Mouse (Mus musculus): ENCODE data around the gene Pja2.
"Not testable (repeated sequence)": the region's sequence is repeated elsewhere in the genome, so short reads cannot be mapped to it uniquely, and the experiment has no call there.

The Pja2 gene

DNA sequence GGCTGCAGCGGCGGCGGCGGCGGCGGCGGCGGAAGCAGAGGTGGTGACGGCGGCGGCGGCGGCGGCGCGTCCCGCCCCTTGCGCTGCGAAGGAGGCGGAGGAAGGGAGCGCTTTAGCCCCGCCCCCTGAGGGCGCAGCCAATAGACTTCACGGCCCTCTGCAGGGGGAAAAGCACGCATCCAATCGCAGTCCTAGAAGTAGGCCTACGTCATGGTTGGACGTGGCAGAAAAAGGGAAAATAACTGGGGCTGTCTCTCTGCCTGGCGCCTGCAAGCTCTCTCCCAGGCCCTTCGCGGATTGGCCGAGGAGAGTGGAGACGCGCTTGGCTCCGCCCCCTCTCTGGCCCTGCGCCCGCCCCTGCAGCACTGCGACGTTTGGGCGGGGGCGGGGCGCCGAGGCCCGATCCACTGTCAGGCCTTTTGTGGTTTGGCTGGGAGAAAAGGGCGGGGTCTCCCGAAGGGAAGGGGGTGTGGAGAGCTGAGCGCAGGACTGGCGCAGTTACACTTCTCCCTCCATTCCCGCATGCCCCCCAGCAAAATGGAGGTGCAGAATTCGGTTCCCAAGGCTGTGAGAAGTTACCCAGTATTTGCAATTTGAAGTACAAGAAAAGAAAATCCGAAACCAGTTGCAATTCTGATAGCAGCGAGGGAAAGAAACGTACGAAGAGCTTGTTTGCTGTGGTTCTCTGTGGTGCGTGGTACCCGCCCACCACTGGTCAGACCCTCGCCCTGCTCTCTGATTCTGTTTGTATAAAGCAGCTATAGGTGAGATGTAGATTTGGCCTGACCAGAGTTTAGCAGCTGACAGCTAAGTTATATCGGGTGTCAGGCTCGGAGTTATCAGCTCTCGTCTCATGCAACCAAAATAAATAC lies at the start of gene Pja2:
TSS of gene Pja2 (minus strand) at position 19 of the 872 bp plus-strand sequence.
- DNase-seq: peak; percentile 99

DNA sequence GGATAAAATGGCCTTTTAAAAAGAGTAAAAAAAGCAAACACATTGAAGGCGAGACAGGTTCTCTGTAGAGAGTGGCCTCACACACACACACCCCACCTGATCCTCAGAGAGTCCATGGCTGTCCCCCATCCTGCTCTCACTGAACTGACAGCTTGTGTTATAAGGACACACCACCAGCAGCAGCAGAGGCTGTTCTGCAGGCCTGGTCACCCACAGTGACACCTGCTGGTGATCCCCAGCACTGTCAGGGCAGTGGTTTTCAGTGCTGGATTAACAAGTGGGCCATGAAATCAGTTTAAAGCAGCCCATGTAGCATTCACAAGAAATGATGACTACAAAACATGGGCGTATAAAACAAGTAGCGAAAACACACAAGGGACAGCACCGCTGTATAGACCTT lies 43.6 kb upstream of the Pja2 start:
- peak; percentile 76 for DNase-seq

DNA sequence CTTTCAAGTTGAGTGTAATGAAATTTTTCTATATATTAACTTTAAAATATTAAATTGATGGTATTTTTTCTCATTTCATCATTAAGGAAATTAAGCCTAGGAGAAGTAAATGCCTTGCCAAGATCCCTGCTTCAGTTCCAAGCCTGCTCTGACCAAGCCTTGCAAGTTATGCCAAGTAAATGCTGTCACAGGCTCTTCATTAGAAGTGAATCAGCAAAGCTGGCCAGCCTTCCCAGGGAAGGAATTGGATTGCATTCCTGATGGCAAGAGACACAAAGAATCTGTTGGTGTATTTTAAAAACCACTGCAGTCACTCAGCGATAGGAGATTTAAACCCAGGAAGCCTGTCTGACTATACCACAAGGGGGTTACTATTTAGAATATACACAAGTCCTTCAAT lies 32.0 kb upstream of the Pja2 start:
- DNase-seq: no peak

DNA sequence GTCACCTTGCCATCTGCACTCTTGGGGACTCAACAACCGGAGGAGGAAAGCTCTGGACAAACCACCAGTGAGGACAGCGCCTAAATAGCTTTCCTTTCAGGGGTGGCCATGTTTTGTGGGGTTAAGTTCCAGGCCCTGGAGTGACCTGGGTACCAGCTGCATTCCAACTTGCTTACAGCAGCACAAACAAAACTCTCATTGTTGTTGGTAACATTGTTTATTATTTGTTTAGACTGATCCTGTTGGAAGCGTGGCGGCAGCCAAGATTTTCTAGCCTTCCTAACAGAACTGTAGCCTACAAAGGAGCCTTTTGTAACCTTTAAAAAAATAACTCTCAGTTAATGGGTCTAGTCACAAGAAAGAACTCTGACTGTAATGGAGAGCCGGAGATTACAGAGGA lies 30.9 kb upstream of the Pja2 start:
- no peak for DNase-seq

DNA sequence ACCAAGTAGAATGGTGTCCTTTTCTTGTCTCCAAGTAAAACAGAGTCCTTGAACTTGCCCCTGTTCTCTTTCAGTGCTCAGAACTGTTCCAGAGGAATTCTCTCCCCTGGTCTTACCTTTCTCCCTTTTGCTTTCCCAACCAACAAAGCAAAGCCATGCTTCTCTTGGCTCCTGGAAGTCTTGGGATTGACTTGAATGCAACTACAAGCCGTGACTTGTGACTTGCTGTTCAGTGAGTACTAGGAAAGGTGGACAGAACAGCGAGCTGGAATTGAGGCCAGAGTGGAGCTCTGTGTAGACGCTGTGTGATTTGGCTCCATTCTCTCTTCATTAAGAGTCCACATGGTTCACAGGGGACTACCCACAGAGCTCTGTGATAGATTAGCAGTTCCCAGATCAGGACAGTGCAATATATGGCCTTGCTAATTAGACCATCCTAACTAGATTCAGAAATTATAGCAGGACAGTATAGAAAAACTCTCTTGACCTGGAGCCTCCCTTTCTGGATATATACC lies 30.3 kb upstream of the Pja2 start:
- no peak for DNase-seq

DNA sequence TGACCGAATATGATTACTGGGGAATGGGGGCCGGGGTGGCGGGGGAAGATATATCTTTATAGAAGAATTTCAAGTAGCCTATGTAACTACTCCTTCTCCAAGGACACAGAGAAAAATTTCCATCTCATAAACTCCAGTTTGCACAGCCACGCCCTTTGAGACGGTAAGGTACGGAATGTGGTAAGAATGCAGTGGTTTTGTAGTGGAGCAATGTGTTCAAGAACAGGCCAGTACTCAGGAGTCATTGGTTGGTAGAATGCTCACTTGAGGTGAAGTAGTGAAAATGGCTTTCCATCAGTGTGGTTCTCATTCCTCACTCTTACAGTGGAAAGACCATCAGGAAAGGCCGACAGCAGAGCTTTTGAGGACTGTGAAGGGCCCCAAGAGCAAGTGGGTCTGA lies 22.2 kb upstream of the Pja2 start:
- DNase-seq: no peak

DNA sequence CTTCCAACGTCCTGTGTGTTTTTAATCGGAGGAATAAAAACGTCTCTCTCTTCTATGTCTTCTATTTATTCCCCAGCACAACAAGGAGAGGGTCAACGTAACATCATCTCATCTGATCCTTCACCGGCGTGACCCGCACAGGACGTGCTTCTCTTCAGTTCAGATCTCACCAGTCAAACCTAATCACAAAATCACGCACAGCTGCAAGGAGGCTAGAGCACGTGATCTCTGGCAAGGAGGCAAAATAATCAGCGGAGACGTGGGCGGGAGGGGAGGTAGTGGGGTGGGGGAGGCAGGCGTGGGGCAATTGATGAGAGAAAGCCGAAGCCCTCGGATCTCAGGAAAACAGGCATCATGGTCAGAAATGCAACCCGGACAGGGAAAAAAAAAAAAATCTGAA lies 14.4 kb upstream of the Pja2 start:
- no peak for DNase-seq

DNA sequence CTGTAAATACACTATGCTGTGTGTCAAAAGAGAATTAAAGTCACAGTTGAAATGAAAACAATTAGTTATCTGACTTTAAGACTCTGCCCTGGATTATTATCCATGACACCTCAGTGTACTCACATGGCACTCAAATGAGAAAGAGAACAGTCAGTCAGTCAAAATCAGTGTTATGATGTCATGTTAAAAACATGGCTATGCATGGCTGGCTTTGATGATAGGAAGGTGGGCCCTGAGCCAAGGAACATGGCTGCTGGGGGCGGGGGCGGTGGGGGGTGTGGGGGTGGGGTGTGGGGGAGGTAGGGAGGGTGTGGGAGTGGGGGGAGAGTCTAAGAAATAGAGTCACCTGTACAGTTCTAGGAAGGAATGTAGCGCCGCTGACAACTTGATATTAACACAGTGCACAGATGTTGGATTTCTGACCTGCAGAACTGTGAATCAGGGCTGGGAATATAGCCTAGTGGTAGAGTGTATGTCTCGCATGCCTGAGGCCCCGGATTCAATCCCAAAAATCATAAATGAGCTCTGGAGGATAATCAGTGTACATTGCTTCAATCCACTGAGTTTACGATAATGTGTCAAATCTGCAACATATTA lies 13.0 kb upstream of the Pja2 start:
- no peak for DNase-seq

DNA sequence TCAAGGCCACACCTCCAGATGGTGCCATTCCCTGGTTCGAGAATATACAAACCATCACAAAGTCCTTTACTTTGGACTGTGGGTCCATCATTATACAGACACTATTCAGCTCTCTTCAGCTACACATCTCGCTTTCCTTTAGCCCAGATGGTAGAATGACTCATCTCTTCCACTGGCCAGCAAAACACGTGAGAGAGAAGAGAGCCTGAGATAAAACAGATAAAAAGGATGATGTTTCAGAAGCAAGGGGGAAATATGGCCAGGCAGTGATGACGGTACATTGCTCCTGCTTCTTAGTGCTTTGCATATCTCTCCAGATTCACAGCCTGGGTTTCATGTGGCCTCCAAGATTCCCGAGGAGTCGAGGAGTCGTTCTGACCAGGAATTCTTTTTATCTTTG lies 10.0 kb upstream of the Pja2 start:
- DNase-seq: no peak

DNA sequence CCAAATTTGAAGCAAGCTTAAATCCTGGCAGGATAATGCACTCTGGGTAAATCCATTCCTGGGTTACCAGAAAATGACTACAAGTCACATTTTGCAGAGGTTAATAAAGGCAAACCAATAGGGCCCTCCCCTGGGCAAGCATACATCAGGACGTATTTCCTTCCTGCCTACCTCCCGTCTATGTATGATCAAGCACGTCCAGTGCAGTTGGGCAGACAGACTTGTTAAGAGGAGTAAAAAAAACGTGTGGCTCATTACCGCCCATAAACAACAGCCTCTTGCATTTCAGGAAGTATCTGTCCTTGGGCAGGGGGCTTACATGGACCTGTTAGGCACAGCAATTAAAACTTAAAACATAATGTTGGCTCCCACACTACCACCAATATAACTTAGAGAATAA lies 8.0 kb upstream of the Pja2 start:
- no peak for DNase-seq

DNA sequence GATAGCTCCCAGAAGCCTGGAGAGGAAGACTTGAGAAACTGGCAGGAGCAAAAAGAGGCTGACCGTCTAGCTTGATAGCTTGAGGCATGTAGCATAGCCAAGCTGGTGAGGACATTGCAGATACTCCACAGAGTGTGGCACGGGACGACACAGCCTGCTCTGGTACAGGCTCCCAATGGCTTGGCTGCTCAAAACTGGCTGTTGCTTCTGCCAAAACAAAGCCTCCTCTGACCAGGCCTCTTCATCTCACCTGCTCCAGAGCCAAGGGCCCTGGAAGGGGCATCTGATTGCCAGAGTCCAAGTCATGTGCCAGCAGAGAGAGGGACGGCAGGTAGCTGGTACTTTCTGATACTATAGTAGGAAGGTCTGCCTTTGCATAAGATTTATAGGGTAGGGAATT lies 5.5 kb upstream of the Pja2 start:
- no peak for DNase-seq

DNA sequence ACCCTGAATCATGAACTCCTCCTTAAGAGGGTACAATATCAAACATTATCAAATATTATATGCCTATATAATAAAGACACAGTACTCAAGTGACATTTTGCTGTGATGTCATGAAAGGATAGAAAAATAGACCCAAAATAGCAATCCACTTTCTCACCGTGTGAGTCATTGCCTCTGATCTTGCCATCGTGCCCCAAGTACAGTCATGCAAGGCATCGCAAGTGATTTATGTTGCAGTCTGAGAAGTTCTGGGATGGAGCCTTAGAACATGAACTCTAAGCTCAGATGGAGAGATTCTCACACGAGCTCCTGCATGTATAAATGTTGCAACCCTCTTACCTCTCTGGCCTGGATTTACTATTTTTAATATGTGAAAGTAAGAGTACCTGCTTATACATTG lies 2.2 kb upstream of the Pja2 start:
- no peak for DNase-seq

DNA sequence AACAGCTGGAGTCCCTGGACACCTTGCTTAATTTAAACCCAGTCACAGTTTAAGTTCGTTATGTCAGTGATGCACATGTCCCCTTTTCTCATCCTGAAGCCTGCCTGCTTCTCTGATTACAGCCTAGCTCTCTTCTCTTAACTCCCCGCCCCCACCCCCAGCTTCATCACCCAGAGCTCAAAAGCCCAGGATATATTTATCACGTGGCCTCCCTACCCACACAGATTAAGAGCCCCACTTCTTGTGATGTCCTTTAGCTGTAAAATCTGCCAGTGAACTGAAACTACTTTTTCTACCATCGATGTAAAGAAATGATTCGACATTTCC lies 1.0 kb upstream of the Pja2 start:
- DNase-seq: no peak

DNA sequence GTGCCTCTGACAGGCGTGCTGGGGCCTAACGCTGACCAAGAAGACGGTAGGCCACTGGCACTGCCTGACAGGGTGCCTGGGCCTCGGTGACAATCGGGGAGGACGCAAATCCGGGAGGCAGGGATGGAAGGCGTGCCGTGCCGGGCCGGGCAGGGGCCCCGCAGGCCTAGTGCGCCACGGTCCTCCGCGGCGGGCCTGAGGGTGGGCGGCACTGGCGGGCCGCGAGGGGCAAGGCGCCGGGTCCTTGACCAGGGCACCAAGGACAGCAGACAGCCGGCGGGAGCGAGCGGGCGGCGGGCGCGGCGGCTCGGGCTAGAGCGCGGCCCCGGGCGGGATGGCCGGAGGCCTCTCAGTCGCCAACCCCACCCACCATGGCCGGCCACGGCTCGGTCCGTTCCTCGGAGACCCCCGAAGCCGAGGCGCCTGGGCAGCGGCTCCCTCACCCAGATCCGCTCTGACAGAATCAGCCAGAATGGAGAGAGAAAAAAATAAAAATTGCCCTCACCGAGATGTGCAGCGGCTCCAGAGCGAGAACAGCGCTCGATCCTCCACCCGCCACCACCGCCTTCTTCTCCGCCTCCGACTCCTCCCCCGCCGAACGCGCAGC lies 322 bp downstream of the Pja2 start:
- DNase-seq: no peak

DNA sequence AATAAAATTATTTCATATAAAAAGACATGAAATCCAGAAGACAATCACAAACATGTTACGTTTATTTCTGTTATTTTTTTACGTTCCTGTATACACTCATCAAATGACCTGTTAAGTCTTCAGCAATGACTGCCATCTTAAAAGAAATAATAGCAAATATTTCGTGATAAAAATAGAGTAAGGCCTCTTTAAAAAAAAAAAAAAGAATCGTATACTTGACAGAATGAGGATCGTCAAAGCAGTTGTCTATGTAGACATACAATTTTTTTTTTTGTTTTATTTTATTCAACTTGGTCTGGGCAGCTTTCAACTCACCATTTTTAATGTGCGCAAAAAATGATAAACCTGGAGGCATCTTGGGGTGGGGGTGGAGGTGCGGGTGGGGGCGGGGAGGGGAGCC lies 831 bp downstream of the Pja2 start:
- DNase-seq: no peak

DNA sequence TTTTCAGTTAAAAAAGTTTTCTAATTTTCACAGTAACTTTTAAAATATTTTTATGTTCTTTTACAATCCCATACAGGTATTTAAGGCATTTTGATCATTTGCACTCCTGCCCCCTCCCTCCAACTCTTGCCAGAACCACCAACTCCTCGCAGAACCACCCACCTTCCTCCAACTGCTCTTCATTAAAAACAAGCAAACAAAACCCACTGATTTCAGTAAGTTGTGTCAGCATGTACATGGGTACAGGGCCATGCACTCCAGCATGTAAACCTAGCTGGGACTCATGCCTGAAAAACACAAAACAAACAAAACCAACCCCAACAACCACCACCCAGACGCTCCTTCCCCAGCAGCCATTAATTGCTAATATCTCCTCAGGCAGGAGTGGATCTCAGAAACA lies 7.2 kb downstream of the Pja2 start:
- DNase-seq: no peak

DNA sequence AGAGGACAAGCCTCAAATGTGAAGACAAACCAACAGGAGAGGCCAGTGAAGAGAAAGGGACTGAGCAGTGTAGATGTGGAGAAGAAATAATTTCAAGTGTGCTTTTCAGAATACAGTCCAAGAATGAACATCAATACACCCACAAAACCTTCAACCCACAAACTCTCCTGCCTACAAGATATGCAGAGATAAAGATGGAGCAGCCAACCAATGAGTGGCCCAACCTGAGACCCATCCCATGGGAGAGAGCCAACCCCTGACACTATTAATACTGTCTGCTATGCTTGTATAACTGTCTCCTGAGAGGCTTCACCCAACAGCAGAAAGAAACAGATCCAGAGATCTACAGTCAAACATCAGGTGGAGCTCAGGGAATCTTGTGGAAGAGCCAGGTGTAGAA lies 16.3 kb downstream of the Pja2 start:
- no peak for DNase-seq

DNA sequence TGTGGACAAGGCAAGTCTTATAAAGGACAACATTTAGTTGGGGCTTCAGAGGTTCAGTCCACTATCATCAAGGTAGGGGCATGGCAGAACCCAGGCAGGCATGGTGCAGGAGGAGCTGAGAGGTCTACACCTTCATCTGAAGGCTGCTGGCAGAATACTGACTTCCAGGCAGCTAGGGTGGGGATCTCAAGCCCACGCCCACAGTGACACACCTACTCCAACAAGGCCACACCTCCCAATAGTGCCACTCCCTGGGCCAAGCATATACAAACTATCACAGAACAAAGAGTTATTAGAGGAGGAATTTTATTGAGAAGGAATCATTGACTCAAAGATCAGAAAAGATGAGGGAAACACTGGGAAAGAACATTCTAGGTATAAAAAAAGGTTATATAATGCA lies 17.2 kb downstream of the Pja2 start:
- DNase-seq: not testable (repeated sequence)

DNA sequence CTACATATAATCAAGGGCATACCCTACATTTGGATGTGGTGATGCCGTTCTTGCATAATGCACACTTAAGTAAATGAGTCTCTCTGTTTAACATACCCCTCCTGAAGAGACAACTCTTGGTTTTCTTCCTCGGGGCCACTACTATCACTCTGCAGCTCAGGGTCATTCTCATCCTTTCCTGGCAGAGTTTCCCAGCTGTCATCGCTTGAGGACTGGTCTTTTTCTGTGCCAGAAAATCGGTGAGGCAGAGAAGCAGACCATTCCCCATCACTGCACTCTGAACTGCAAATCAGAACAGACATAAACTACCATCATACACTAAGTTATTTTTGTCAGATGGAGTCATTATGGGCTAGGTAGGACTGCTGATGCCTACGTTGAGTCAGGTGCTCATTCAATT lies 34.1 kb downstream of the Pja2 start:
- no peak for DNase-seq

DNA sequence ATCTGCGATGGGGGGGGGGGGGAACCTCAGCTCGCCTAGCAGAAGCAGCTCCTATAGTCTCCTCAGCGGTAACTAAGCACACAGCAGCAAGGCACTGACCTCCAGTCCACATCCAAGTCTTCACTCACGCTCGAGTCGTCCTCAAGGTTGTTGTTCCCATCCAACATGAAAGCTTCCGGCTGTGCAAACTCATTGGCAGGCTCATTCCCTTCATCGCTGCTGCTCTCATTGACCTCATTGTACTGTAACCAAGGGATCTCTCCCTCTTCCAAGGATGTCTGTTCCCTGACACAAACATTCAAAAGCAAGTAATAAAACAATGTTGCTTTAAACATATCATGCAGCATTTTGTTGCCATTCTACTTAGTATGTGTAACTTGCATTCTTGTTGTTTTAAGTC lies 39.0 kb downstream of the Pja2 start:
- no peak for DNase-seq

DNA sequence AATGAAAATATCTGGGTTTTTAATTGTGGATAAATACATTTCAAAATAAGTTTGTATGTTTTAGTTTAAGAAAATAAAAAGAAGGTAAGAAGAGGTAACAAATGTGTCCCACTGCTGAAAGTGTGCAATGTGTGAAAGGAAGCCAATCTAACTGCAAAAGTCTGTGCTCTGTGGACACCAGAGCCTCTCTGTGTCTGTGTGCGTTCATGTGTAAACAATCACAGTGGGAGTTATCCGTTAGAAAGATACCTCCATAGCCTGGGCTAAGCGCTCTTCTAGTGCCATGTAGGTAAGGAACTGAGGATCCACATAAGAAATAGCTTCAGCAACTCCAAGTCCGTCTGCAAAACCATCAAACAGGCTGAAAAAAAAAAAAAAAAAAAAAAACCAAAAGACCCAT lies 42.0 kb downstream of the Pja2 start:
- no peak for DNase-seq

DNA sequence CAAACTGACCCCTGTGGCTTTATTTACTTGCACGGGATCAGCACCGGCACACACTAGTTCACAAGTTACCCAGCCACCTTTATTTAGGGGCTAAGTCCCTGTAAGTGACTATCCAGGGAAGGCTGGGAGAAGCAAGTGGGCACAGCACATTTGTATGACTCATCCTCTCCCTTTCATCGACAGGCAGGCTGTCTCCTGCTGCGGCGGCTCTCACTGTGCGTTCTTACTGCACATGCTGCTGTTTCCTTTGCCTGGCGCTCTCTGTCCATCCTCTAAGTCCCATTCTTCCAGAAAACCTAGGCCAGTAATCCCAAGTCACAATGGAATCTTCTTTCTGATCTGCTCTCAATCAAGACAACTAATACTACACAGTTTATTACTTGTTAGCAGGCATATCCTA lies 43.7 kb downstream of the Pja2 start:
- DNase-seq: no peak

DNA sequence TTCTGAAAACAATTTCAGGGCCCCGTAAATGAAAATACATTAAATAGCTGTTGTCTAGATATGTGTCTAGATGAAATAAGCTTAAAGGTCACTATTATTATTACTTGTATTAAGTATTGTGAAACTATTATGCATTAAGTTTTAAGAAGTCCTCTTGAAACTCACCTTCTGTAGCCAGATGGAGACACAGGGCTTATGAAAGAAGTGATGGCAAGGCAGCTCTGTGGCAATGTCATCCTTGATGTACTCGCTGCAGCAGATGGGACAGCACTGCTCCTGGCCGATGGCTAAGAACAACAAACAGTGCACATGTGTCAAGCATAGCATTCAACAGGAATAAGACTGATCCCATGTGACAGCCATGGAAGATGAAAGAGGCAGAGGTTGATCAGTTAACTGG lies 44.9 kb downstream of the Pja2 start:
- DNase-seq: no peak

DNA sequence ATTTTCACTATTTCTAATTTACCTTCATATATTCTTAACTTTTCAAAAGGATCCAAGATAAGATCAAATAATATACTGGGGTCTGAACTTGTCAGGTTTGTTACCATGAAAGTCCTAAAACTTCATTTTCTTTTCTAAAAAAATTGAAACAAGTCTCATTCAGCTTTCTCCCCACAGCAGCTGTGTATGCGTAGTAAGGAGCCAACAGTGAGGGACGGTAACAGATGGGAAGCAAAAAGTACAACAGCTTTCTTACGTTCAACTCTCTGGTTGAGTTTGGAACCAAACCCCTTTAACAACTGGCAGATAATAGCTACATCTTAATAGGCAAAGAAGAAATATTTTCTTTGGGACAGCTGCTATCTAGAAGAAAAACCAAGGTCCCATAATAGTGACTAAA lies 50.3 kb downstream of the Pja2 start:
- not testable (repeated sequence) for DNase-seq
